Mouse (Mus musculus) left cerebral cortex, postnatal 10 days (tissue): Measurements from ENCODE around the gene Lmbrd1. TPM values are rescaled to one million over a fixed set of nuclear protein-coding genes. Genes with fewer than 3 reads are reported as not detected.

Source experiments
- total RNA-seq, 2 experiments: library from RNA; stranded (reverse); gene quantifications; 2 replicates each; pipeline ENCODE4 v1.2.3; 2021

The Lmbrd1 gene
- total RNA-seq, 2 experiments from 2014 or later = 87.3 to 96.0 TPM

Other genes with a start within 250 kb of the Lmbrd1 start
- 10 to 100 TPM; 28.6 to 30.7 TPM for gene Col19a1, start 91.2 kb upstream of the Lmbrd1 start, total RNA-seq